Mouse (Mus musculus): ENCODE measurements around the gene Sh3bp1. TPM values are rescaled to one million over a fixed set of nuclear protein-coding genes. Genes with fewer than 3 reads are reported as not detected.

The Sh3bp1 gene
- polyA plus RNA-seq (2015; fragmentation: Nextera tagmentation; extraction: Ambion mirVana) = 17.5 and 18.7 TPM in 2 replicates

DNA sequence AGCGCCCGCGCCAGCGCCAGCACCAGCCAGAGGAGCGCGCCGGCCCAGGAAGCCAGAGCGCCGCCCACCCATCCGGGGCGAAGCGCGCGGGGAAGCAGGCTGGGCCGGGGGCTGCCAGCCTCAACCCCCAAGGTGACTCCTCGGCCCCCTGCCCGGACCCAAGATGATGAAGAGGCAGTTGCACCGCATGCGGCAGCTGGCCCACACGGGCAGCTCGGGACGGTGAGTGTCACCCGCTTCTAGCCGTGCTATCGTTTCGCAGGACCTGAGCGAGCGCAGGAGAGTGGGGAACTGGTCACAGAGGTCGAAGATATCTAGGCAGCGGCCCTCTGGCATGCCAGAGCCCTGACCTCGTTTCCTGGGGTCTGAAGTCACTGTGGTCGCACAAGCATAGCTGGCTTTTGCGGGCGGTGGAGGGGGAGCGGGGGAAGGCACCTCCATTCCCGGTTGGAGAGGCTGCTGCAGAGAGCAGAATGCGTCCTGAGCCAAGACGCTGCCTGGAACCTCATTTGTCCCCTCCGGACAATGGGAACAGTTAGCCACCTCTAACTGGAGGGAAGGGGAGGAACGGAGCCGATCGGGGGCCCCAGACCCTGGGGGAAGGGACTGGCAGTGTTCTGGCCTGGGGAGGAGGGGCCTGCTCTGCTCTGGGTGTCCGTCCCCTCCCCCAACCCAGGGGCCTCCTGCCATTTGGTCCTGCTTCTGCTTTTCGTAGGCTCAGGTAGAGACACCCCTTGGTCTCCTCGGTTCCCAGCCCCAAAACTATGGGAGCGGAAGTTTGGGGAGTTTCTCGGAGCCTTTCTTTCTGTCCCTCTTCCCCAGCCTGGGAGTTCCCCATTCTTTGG lies at the start of gene Sh3bp1:
Sh3bp1 (plus strand) TSS at position 29 of the 845 bp plus-strand sequence.

DNA sequence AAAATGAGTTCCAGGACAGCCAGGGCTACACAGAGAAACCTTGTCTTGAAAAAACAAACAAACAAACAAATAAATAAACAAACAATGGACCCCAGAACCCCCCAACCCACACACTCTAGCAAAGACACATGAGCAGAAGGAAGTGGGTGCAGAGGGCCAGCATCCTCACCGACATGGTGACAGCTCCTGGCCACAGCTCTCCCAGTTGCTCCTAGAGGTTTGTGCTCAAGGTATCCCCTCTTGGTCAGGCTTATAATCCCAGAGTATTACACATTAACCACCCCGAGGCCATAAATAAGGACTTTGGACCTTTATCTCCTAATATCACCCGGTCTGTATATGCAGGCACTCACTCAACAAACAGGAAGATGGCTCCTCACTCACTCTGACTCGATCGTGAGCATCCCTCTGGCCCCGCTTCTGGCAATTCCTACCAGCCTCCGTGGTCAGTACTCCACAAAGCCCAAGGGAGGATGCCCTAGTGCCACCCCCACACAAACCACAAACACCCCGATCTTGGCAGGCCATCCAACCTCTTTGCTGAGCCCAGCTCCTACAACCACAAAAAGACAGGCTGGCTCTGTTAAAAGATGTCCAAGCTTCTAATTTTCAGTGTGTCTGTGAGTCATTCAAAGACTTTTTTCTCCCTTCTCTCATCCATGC lies 44.1 kb upstream of the Sh3bp1 start, which contains the start of gene Lgals2:
Lgals2 (minus strand) TSS at position 227 of the 663 bp plus-strand sequence.

DNA sequence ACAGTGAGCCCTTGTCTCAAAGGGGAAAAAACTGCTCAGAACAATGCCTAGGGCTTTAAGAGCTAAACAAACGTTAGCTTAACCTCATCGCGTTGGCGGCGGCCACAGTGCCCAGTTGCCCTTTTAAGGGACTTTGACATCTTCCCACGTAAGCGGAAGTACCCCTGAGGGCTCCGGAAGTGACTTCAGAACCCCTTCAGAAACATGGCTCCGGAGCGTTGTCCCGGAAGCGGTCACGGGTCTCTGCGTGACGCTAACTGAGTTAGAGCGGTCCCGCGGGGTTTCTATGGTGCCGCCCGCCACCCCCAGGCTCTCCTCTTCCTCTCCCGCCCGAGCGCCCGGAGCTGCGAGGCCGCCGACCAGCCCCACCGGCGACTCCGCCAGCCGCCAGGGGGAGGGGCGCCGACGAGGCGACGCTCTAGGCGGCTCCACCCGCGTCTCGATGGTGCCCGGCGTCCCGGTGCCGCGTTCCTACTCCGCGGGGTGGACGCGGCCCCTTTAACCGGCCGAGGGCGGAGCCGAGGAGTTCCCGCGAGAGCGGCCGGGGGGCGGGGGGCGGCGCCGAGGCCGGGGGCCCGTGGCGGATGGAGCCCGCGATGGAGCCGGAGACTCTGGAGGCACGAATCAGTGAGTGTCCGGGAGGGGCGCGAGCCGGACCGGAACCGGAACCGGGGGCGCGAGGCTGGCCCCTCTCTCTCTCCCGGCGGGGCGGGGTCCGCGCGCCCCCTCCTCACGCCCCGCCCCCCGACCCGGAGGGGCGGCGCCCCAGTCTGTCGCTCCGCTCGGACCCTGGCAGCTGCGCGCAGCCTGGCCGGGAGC lies 22.4 kb upstream of the Sh3bp1 start, which contains the start of gene Gga1:
Gga1 (plus strand) TSS at position 200 of the 819 bp plus-strand sequence.

DNA sequence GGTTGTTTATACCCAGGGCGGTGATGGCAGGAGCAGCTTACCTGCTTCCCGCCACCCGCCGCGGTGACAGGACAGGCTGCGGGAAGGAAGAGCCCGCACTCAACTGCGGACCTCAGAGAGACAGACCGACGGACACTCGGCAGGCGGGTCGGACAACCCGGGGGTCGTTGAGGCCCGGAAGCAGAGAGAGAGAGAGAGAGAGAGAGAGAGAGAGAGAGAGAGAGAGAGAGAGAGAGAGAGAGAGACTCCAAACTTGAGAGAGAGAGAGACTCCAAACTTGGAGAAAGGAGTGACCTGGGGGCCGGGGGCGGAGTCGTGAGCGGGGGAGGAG lies 194 bp upstream of the Sh3bp1 start, which contains the start of gene Gm49510:
Gm49510 (plus strand) TSS at position 259 of the 331 bp plus-strand sequence.

DNA sequence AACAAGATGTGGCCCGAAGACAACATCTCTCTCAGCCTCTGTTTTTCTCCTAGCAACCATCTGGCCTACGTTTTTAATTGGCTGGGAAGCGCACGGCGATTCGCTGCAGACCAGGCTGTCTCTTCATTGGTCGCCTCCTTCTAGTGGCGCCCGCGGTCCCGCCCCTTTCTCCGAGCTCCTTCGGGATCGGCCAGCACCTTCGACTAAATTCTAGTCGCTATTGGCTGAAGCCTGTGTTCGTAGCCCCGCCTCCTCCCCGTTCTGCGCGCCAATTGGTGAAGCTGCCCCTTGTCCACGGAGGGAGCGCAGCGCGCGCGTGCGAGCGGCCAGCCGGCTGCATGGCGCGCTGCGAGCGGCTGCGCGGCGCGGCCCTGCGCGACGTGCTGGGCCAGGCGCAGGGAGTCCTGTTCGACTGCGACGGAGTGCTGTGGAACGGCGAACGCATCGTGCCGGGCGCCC lies 14.1 kb downstream of the Sh3bp1 start, which contains the start of gene Pdxp:
Pdxp (plus strand) TSS at position 288 of the 459 bp plus-strand sequence.

DNA sequence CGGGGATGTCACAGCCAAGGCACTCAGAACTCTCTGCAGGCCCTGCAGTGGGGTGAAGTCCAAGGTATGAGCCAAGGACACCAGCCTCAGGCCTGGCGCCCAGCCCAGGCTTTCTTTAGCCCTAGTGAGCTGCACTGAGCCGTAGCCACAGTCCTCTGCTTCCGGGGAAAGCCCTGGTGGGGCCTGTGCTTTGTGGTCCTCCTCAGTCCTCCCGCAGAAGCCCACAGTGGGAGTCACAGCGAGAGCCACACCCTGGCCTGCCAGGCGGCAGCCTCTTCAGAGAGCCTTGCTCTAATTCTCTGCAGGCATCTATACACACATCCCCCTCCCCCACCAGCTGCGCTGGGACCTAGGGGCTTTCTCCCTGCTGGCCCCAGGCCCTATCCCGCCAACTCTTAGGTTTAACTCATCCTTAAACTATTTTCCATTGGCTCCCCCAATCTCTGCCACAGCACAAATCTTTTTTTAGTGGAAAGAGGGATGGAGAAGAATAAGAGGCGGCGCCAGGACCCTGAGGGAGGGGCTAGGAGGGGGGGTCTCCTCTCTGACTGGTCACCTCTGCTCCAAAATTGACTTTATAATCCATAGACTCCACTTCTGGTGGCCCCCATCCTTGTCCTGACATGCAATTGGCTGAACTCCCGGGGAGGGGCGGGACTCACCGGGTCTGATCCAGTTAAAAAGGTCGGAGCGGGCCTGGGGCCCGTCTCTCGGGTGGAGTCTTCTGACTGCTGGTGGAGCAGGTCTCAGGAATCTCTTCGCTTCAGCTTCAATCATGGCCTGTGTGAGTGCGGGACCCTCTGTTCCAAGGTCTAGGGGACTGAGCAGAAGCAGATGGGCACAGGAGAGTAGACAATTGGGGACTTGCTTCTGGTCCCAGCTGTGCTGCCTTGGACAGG lies 26.7 kb downstream of the Sh3bp1 start, which contains the start of gene Lgals1:
Lgals1 (plus strand) TSS at position 705 of the 899 bp plus-strand sequence.

DNA sequence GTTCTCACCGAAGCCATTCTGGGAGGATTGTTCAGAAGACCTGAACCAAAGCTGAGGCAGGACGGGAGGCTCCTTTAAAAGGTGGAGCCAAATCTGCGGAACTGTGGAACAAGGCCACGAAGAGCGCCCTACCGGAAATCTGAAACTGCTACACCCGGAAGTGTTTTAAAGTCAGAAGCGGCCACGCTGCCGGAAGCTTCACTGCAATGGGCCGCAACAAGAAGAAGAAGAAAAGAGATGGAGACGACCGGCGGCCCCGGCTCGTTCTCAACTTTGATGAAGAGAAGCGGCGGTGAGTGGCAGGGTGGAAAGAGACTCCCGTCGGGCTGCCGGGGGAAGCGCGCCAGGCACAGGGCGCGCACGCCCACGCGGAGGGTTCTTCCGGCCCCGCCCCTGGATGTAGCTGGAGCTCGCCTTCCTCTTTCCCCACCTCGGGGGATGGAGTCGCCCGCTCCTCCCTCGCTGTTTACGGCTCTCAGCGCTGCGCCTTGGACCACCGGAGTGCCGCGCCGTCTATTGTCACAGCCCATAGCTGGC lies 35.3 kb downstream of the Sh3bp1 start, which contains the start of gene Nol12:
Nol12 (plus strand) TSS at position 150 of the 537 bp plus-strand sequence.

DNA sequence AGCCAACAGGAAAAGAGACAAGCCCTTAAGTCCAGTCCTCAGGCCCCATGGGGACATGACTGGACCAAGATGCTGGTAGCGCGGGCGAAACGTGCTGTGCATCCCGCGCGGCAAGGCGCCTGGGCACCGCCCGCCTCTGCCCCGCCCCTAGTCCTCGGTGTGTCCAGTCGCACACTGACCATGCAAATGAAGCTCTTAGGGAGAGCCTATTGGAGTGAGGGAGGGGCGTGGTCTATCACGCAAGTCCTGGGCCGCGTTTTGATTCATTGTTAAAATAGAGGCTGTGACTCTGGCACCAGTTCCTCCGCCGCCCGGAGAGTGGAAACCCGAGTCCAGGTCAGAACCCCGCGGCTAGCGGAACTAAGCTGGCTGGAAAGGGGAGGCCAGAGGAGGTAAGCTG lies 48.1 kb downstream of the Sh3bp1 start, which contains the start of gene Triobp:
Triobp (plus strand) TSS at position 68 of the 400 bp plus-strand sequence.

Small RNA genes within 50 kb of the gene (microRNA-seq; reads per million reads assigned to microRNA genes)
- not detected for gene Mir6955 (ENCODE audit: borderline replicate concordance, insufficient number of aligned reads)

Other genes with a start within 250 kb of the Sh3bp1 start
- gene Elfn2, start 181.0 kb upstream of the Sh3bp1 start, polyA plus RNA-seq (2015; fragmentation: Nextera tagmentation; extraction: Ambion mirVana) = 0.25 and 0.41 TPM in 2 replicates
- gene Mfng, start 126.3 kb upstream of the Sh3bp1 start, polyA plus RNA-seq (2015; fragmentation: Nextera tagmentation; extraction: Ambion mirVana) = 8.0 and 14.8 TPM in 2 replicates
- 1.8 and 3.0 TPM in 2 replicates for gene Card10, start 96.7 kb upstream of the Sh3bp1 start, polyA plus RNA-seq (2015; fragmentation: Nextera tagmentation; extraction: Ambion mirVana)
- 26.0 and 39.0 TPM in 2 replicates for gene Cdc42ep1, start 57.1 kb upstream of the Sh3bp1 start, polyA plus RNA-seq (2015; fragmentation: Nextera tagmentation; extraction: Ambion mirVana)
- gene Lgals2, start 44.2 kb upstream of the Sh3bp1 start, polyA plus RNA-seq (2015; fragmentation: Nextera tagmentation; extraction: Ambion mirVana) = 5.1 and 5.2 TPM in 2 replicates
- 25.8 and 36.2 TPM in 2 replicates for gene Gga1, start 22.6 kb upstream of the Sh3bp1 start, polyA plus RNA-seq (2015; fragmentation: Nextera tagmentation; extraction: Ambion mirVana)
- gene Gm49510, start 101 bp upstream of the Sh3bp1 start, polyA plus RNA-seq (2015; fragmentation: Nextera tagmentation; extraction: Ambion mirVana) = 0.10 and 0.24 TPM in 2 replicates
- 12.9 and 20.5 TPM in 2 replicates for gene Pdxp, start 14.2 kb downstream of the Sh3bp1 start, polyA plus RNA-seq (2015; fragmentation: Nextera tagmentation; extraction: Ambion mirVana)
- gene Lgals1, start 27.0 kb downstream of the Sh3bp1 start, polyA plus RNA-seq (2015; fragmentation: Nextera tagmentation; extraction: Ambion mirVana) = 1,077 and 1,829 TPM in 2 replicates
- 44.6 and 49.4 TPM in 2 replicates for gene Nol12, start 35.2 kb downstream of the Sh3bp1 start, polyA plus RNA-seq (2015; fragmentation: Nextera tagmentation; extraction: Ambion mirVana)
- gene Triobp, start 48.0 kb downstream of the Sh3bp1 start, polyA plus RNA-seq (2015; fragmentation: Nextera tagmentation; extraction: Ambion mirVana) = 55.0 and 55.2 TPM in 2 replicates
- 516 and 524 TPM in 2 replicates for gene H1f0, start 128.7 kb downstream of the Sh3bp1 start, polyA plus RNA-seq (2015; fragmentation: Nextera tagmentation; extraction: Ambion mirVana)
- 0.21 TPM in 1 of 2 replicates, not detected in the other for gene Galr3, start 142.1 kb downstream of the Sh3bp1 start, polyA plus RNA-seq (2015; fragmentation: Nextera tagmentation; extraction: Ambion mirVana)
- gene Ankrd54, start 163.1 kb downstream of the Sh3bp1 start, polyA plus RNA-seq (2015; fragmentation: Nextera tagmentation; extraction: Ambion mirVana) = 28.3 and 34.6 TPM in 2 replicates
- gene Eif3l, start 175.4 kb downstream of the Sh3bp1 start, polyA plus RNA-seq (2015; fragmentation: Nextera tagmentation; extraction: Ambion mirVana) = 96.0 and 149 TPM in 2 replicates
- gene Micall1, start 209.1 kb downstream of the Sh3bp1 start, polyA plus RNA-seq (2015; fragmentation: Nextera tagmentation; extraction: Ambion mirVana) = 7.4 and 8.5 TPM in 2 replicates
- 357 and 410 TPM in 2 replicates for gene Polr2f, start 241.2 kb downstream of the Sh3bp1 start, polyA plus RNA-seq (2015; fragmentation: Nextera tagmentation; extraction: Ambion mirVana)
- gene 1700088E04Rik, start 241.5 kb downstream of the Sh3bp1 start, polyA plus RNA-seq (2015; fragmentation: Nextera tagmentation; extraction: Ambion mirVana) = 14.0 and 14.2 TPM in 2 replicates

All from adrenal gland, postnatal 0 days (tissue).